Mouse (Mus musculus) left cerebral cortex, postnatal 36 days (tissue): ENCODE data around the gene Zbtb39. TPM values are rescaled to one million over a fixed set of nuclear protein-coding genes. Genes with fewer than 3 reads are reported as not detected.
"Not testable (repeated sequence)": the region's sequence is repeated elsewhere in the genome, so short reads cannot be mapped to it uniquely, and the experiment has no call there.

Experiments
- DNase-seq, 2 experiments: peaks; one replicate each; pipeline ENCODE4 v3.0.0; 2021 to 2022; ENCODE audit warnings: low spot score in 2 of 2, mixed read lengths in 1 of 2
- intact Hi-C: fragments of 180-260 bp; cut with DNase I; formaldehyde crosslinking; loops from one replicate; pipeline ENCODE4 v1.15.1; 2025
- total RNA-seq, 2 experiments: library from RNA; stranded (reverse); gene quantifications; 2 replicates each; pipeline ENCODE4 v1.2.3; 2021

Zbtb39 gene
- total RNA-seq, 2 experiments from 2014 or later, result 8.8 to 9.6 TPM

DNA sequence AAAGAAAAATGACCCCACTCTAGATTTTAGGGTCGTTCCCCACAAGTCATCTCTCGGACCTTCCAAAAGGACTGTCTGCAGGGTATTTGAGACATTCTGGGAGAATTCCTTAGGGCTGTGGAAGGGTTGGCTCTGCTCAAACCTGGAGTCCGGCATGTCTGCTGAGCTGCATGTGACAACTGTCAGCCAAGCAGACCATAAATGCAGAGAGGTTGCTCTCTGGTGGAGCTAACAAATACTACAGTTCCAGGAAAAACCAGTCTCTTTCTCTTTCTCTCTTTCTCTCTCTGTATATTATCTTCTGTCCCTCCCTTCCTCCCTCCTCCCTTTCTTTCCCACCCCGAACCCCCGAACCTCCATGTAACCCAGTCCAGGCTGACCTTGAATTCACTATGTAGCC lies 4.9 kb upstream of the Zbtb39 start:
- intact Hi-C loops, result loop anchor here (5.0 kb wide), 2 partner anchors 57 to 92 kb away; partner anchors contain the start of gene Stat6

DNA sequence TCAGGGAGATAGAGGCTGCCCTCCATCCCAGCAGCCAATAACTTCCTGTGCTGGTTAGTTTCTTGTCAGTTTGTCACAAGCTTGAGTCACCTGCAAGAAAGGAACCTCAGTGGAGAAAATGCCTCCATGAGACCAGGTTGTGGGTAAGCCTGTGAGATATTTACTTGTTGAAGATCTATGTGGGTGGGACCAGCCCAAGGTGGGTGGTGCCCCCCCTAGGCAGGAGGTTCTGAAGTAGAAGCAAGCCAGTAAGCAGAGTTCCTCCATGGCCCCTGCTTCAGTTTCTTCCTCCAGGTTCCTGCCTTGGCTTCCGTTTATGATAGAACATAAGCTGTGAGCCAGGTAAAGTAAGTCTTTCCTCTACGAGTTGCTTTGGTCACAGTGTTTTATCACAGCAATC lies 3.1 kb upstream of the Zbtb39 start:
- no peak for DNase-seq
- intact Hi-C loops, result no loop called here

More for the DNA sequence above, 4.9 kb upstream of the Zbtb39 start:
- DNase-seq, result no peak

DNA sequence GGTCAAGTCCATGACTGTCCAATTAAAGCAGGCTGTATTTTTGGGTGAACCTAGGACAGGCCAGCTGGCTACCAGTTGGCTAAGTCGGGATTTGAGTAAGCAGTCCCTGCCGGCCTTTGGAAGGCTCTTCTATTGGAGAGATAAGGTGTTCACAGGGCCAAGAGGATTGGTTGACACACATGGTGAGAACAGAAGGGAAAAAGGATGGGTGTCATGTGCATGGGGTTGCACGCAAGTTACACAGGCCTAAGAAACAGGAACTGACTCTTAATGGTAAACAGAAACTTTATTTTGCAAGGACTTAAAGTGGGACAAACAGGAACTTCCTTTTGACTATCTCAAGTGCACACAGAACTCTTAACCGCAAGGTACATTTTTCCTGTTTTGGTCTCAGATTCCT lies 2.4 kb upstream of the Zbtb39 start:
- no peak for DNase-seq
- intact Hi-C loops, result no loop called here

DNA sequence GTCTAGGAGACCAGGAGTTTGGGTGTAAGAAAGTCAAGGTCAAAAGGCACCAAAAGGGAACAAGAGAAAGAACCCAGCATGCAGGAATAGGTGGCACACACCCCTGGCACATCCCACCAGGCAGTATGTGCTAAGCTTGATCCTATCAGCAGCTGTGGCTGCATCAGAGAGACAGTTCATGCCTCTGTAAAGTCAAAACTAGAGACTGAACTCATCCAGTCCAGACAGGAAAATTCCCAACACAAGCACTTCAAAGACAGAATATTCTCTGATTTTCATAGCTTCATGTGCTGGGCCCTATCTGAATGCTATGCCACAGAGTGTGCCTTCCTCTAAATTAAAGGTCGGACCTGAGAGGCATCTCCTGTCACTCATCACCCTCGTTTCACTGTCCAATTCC lies 1.8 kb upstream of the Zbtb39 start:
- intact Hi-C loops, result no loop called here
- no peak for DNase-seq

DNA sequence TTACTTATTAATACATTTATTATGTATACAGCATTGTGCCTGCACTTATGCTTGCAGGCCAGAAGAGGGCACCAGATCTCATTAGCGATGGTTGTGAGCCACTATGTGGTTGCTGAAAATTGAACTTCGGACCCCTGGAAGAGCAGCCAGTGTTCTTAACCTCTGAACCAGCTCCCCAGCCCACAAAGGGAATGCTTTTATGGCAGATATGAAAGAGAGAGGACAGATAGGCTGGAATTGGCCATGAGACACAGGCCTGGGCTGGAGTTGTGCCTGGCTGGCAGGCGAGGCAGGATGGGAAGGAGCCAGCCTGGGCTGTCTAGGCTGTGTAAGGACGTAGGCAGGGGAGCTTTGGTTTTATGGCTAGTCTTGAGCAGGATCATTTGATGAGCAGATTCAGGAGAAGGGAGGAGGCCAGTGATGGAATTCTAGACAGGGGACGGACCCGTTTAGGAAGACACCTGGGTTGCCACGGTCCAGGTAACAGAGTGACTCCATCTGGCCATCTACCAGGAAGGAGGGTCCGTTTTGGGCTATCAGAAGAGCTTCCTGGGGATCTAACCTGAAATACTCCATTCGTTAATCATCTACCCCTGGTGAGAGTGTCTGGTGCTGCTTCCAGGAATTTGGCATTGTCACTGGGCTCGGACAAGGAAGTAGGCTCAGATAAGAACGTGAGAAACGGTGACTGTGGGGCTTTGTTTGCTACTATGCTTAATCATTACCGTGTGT lies 1.0 kb upstream of the Zbtb39 start:
- intact Hi-C loops, result loop anchor here (2.0 kb wide), 1 partner anchor 44 kb away; no protein-coding TSS in a partner anchor
- no peak for DNase-seq

DNA sequence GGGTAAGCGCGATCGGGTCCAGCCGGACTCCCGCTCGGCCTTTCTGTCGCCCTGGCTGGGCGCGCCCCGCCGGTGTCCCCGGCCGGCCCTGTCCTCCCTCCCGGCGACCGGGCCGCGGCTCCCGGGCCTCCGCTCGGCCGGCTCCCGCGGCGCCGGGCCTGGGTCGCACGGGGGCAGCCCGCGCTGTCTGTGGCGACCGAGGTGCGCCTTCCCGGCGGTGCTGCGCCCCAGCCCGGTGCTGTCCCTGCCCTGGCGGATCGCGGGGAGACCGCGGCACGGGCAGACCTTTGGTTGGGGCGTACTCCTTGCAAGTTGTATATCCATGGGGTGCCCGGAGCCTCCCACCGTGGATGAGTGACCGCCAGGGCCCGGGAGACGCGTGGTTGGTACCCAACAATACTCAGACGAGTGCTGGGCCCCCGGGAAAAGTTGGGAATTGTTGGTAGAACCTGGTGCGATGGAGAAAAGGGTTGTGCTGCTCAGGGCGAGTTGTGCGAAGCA lies 373 bp downstream of the Zbtb39 start:
- intact Hi-C loops, result loop anchor here (1.0 to 2.0 kb wide), 2 partner anchors 45 to 198 kb away; no protein-coding TSS in a partner anchor
- peak in 1 of 2 experiments; percentile 65 for DNase-seq

DNA sequence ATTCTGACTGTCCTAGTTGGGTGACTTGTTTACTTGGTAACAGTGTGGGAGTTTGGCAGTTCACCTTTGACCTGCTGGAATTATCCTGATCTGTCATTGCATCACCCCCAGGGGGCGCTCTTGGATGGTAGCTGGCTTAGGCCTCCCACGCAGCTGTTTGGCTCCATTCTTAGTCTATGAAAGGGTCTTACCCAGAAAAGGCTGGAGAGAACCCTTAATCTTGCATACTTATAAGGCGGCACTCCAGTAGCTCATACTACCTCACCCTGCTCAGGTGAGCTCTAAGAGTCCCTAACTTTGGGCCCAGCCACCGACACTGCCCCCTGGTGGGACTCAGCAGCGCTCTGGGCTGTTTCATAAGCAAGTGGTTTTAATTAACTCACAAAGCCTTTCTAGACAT lies 5.3 kb downstream of the Zbtb39 start:
- intact Hi-C loops, result no loop called here
- no peak for DNase-seq

DNA sequence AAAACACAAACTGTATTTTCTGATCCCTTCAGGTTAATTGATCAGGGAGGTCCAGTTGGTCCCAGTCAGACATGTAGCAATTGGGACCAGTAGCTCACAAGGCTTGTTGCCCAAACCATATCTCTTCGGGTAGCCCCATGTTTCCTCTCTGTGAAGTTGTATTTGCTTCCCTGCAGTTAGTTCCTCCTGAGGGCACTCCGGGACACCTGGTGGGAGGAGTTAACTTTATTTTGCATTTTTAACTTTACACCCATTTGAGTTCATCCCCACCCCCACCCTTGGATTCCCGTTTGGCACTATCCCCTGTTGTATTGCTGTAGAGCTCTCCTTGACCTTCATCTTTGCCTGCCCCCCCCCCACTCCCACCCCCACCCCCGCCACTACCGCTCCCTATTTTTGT lies 6.5 kb downstream of the Zbtb39 start:
- intact Hi-C loops, result no loop called here

DNA sequence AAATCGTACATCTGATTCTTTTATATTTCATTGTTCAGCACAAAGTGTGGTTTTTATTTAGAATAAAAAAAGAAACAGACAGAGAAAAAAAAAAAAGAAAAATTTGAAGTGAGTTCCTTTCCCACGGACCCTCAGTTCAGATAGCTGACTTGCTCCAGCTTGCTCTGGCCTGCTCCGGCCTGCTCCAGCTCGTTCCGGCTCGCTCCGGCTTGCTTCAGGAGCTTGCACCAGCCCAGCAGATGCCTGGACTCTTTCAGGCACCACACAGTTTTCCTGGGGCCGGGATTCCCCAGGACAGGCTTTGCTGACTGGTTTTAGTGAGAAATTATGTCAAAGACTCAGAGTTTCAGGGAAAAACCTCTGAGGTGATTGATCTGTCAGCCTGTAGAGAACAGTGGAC lies 7.9 kb downstream of the Zbtb39 start:
- no peak for DNase-seq
- intact Hi-C loops, result no loop called here

More for the DNA sequence above, 6.5 kb downstream of the Zbtb39 start:
- no peak for DNase-seq

DNA sequence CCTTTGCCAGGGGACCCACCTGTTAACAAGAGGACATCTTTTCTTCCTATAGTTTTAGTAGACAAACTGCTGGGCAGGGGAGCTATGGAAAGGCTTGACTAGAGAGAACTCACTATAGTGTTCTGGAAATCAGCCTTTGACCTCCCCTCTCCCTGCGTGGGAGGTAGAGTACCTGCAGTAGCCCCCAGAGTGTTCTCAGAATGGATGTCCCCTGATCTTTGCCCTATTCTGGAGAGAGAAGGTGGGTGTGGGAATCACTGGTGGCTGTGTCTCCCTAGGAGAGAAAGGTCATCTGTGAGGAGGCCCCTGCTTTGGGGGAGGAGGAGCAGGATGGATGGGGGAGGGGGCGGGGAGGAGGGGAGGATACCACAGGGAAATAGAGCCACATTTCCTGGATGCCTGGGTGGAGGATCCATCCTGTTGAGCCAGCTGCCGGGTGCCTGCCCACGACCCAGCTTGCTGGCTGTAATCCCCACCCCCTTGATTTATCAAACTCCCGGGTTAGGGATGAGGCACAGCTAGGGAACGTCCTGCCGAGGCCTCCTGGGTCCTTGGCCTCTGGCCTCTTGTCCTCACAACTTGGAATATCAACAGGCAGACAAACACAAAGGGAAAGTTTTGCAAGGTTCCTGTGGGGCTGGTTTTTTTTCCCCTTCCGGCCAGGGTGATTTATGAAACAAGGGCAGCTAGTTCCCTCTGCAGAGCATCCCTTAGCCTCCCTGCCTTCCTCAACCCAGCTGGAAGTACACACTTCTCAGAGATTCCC lies 9.7 kb downstream of the Zbtb39 start:
- intact Hi-C loops, result no loop called here
- no peak for DNase-seq

DNA sequence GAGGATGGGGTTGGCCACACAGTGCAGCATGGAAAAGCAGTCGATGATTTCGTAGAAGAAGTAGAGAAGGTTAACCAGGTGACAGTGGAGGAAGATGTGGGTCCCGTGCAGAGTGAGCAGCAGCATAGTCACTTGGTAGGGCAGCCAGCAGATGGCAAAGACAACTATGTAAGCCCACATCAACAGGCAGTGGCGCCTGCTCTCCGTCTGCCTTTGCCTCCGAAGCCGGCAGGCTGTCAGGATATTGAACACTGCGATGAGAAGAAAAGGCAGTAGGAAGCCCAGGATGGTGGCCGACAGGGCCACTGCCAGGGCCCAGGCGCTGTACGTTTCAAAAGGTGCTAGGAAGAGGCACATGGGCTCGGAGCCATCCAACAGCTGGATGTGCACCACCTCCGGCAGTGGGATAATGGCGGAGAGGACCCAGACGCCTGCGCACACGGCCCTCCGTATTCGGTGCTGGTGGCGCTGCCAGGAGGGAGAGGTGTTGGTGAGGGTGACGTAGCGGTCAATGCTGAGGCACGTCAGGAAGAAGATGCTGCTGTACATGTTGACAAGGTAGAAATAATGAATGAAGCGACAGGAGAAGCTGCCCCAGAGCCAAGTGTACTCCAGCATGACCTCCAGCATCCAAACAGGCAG lies 10.9 kb downstream of the Zbtb39 start:
- intact Hi-C loops, result no loop called here

DNA sequence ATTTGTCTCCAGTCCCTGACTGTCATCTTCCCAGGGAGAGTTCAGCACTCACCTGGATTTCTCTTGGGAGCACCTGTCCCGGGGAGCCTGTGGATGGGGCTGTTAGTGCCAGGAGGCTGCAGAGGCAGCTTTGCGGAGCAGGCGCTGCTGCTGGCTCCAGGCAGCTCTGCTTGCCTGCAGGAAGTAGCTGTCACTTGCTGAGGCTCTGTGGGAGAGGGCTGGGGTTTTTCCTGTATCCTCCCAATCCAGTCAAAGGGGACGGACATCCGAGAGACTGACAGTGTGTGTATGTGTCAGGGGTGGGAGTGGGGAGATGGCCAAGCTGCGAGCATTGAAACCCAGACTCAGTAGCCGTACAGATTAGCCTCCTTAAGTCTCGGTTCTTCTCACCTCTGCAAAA lies 12.2 kb downstream of the Zbtb39 start, which contains the start of gene Gpr182:
Gene Gpr182 (minus strand): TSS at position 185 of the 400 bp plus-strand sequence.
- DNase-seq, result no peak

More for the DNA sequence above, 10.9 kb downstream of the Zbtb39 start:
- no peak for DNase-seq

DNA sequence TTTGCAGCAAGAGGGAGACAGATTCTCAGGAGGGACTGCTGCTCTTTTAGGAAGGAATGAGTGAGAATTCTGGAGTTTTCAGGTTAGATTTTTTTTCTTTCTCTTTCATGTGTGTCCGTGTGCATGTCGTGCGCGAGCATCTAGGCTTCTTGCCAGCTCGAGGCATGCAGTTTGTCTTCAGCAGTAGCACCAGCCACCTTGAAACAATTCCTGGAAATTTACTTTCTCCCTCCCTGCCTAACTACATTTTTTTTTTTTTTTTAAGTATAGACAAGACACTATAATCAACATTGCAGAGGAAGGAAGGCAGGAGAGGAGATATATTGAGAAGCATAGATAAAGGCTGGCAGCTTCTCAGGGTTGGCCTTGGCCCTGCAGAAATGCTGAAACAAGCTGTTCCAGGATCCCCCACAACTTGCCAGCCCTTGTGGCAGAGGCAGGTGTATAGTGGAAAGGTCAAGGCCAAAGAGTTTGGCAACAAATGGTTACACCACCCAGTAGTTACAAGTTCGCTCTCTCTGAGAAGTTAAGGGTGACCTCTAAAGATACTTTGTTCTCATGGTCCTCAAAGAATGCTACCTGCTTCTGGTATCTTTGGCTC lies 15.3 kb downstream of the Zbtb39 start:
- intact Hi-C loops, result no loop called here
- DNase-seq, result no peak

More for the DNA sequence above, 12.2 kb downstream of the Zbtb39 start, which contains the start of gene Gpr182:
- intact Hi-C loops, result no loop called here

DNA sequence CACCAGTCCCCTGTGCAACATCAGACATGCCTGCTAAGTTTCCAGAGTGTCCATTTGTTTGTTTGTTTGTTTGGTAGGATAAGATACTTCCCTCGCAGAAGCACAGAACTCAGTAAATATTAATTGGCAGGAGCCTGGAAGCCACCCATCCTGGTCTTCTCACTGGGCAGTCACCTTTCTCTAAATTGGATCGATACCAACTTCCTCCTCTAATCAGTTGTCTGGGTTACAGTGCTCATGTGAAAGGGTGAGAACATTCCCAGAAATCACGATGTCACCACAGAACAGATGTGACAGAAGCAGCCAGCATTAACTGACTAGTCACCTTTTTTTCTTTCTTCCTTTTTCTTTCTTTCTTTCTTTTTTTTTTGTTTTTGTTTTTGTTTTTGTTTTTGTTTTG lies 15.9 kb downstream of the Zbtb39 start:
- no peak for DNase-seq
- intact Hi-C loops, result no loop called here

DNA sequence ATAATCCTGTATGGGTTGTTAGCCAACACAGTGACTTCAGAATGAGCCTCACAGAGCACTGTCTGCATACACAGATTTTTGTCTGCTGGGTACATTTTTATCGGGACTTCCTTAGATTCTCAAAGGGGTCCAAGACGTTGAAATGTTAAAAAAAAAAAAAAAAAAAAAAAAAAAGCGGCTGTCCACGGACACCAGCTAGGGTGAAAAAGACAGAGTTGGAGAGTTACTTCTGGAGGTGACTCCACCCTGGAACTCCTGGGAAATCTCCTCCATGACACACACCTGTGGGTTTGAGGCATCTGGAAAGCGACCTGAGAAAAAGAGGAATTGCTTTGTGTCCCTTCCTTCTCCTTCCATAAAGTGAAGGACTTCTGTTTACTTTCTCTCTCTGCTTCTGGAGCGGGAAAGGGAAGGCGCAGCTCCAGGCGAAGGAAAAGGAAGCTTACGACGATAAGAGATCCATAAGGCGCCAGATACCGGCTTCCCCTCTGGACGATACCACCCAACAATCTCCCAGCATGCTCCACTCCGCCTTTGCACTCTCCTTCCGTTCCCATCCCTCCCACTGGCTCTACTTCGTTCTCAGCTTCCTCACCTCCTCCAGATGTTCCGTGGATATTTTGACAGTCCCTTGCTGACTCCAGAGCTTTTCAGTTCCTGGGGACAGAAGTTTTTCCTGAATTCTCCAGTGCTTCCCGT lies 16.6 kb downstream of the Zbtb39 start:
- no peak for DNase-seq
- intact Hi-C loops, result no loop called here

DNA sequence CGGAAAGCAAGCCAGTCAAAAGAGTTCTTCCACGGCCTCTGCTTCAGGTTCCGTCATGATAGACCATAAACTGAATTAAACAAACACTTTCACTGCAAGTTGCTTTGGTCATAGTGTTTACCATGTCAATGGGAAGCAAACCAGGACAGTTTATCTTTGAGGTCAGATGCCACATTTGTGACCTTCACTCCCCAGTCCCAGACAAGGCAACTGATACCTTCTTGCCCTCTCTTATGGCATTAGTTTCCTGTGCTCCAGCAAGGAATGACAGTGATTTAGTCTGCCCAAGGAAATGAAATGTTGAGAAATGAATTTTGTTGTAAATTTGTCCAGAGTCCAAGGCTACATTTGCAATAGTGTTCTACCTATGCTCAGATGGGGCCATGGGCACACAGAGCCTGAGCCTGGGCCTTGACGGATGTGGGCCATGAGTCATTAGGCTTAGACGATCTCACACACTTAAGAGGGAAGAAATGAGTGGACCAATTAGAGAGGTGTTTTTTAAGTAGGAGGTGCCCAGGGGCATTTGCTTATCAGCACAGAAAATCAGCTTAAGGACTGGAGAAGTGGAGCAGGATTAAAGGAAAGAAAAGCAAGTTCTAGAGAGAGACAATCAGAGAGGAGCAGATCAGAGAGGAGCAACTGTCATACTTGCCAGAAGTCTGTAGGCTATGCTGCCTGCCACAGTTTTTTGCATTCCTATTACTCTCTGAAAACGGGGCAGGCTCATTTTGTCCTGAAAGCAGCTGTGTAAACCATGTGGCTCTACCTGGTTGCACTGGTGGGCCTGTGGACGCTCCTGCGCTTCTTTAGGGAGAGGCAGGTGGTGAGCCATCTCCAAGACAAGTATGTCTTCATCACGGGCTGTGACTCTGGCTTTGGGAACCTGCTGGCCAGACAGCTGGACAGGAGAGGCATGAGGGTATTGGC lies 20.1 kb downstream of the Zbtb39 start, which contains the start of the genes Rdh1 and Rdh16f1:
Gene Rdh1 (plus strand): TSS at position 541 of the 930 bp plus-strand sequence.
Gene Rdh16f1 (plus strand): TSS at position 607 of the 930 bp plus-strand sequence.
- DNase-seq, result no peak
- intact Hi-C loops, result no loop called here

DNA sequence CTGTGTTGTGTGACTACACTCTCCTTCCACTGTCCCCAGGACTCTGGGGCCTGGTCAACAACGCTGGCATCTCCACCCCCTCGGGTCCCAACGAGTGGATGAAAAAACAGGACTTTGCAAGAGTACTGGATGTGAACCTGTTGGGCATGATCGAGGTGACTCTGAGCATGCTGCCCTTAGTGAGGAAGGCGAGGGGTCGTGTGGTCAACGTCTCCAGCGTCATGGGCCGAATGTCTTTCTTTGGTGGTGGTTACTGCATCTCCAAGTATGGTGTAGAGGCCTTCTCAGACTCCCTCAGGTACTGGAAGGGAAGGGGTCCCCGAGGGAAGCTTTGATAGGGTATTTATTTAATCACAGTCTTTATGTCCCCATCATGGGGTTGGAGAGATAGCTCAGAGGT lies 23.6 kb downstream of the Zbtb39 start:
- intact Hi-C loops, DNase-seq: not testable (repeated sequence)
